Mouse (Mus musculus) activated CD4-positive, CD25-positive, alpha-beta regulatory T cell, adult 4 months (primary cell): ENCODE measurements around the gene Olfr390. TPM values are rescaled to one million over a fixed set of nuclear protein-coding genes. Genes with fewer than 3 reads are reported as not detected.

Experiments
- ATAC-seq: one replicate; pipeline ENCODE4 v1.8.0; 2017
- polyA plus RNA-seq, 2 experiments: library from polyadenylated mRNA; unstranded; fragments of 100-300 nt; shearing (Covaris generic); gene quantifications; one replicate each; pipeline ENCODE4 v1.2.1; 2017

Gene Olfr390
- polyA plus RNA-seq = not detected

DNA sequence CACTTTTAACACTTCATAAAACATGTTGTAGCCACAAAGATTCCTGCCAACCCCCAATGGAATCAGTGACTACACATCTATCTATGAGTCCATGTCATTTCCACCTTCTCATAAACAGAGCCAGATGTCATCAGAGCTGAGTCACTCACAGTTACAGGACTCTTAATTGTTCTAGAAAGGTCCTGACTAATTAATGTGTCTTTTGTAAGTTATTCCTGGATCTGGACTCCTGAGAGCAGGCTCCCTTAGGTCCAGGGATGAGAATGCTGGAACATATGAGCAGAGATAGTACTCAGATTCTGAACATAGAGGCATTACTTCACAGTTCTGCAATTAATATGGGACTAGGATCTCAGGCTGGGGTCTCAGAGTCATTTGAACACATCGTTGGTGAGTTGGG, at the start of gene Olfr390:
TSS of gene Olfr390 (plus strand) at position 301 of the 400 bp plus-strand sequence.
- no peak for ATAC-seq

DNA sequence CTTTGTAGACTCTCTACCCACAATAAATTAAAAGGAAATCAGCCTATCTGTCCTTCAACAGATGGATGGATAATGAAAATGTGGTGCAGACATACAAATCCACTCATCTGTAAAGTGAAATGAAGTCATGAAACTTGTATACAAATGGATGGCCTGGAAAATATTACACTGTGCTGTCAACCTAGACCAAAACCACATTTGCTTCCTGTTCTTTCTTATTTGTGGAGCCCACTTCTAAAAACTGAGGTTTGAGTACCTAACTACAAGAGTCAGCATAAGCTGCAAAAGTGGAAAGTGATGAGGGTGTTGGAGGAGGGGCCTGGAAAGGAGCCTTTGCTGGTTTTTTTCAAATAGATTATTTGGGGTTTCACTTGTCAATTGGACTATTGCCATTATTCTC, 23.6 kb upstream of the Olfr390 start:
- ATAC-seq = no peak

DNA sequence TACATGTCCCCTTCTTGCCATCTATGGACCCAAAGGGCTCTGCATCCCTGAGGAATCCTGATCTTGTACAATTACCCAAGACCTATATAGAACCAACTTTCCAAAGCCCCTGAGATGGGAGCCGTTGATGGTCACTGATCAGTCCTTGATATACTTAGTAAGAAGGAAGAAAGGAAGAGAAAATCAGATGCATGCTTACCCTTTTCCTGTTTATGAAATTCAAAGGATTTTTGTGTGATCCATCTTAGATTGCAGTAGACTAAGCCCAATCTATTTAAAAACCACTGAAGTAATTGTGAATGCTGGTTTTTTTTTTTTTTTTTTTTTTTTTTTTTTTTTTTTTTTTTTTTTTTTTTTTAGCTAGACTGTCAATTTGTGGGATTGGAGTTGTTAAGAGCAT, 2.2 kb upstream of the Olfr390 start, which contains the start of gene Olfr389:
TSS of gene Olfr389 (minus strand) at position 101 of the 400 bp plus-strand sequence.
- no peak for ATAC-seq

- ATAC-seq = no peak
Measured at GRCm38 (mm10) chr11:73802952-73803351, 20.2 kb downstream of the Olfr390 start, which contains the start of gene Olfr391-ps. Gene Olfr391-ps, minus strand, starts transcription at chr11:73803052.

DNA sequence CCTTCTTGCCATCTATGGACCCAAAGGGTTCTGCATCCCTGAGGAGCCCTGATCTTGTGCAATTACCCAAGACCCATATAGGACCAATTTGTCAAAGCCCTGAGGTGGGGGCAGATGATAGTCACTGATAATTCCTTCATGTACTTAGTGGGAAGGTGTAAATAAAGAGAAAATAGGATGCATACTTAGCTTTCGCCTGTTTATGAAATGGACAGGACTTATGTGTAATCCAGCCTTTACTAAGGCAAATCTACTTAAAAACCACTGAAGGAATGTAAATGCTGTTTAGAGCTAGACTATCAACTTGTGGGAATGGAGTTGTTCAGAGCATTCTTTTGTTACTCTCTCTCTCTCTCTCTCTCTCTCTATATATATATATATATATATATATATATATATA, 34.2 kb downstream of the Olfr390 start, which contains the start of gene Olfr392:
TSS of gene Olfr392 (minus strand) at position 101 of the 400 bp plus-strand sequence.
- no peak for ATAC-seq

Other genes starting within 250 kb of the Olfr390 start
- not detected for gene Olfr385, start 190.0 kb upstream of the Olfr390 start, polyA plus RNA-seq
- gene Olfr384, start 184.4 kb upstream of the Olfr390 start, polyA plus RNA-seq = not detected
- not detected for gene Zfp735, start 94.2 kb upstream of the Olfr390 start, polyA plus RNA-seq
- not detected for gene Olfr389, start 2.3 kb upstream of the Olfr390 start, polyA plus RNA-seq
- gene Olfr391-ps, start 20.1 kb downstream of the Olfr390 start, polyA plus RNA-seq = not detected
- gene Olfr392, start 34.1 kb downstream of the Olfr390 start, polyA plus RNA-seq = under 1 TPM in 1 of 2 experiments, not detected in 1; 0.20 TPM
- not detected for gene Olfr393, start 68.5 kb downstream of the Olfr390 start, polyA plus RNA-seq
- gene Olfr394, start 107.8 kb downstream of the Olfr390 start, polyA plus RNA-seq = not detected
- gene Olfr395, start 126.3 kb downstream of the Olfr390 start, polyA plus RNA-seq = not detected
- gene Olfr23, start 153.7 kb downstream of the Olfr390 start, polyA plus RNA-seq = not detected
- not detected for gene Olfr397, start 177.9 kb downstream of the Olfr390 start, polyA plus RNA-seq
- gene Olfr398, start 207.4 kb downstream of the Olfr390 start, polyA plus RNA-seq = under 1 TPM in 1 of 2 experiments, not detected in 1; 0.07 TPM